34 mouse cellular contexts compared by ENCODE assay signal in the genomic region with DNA sequence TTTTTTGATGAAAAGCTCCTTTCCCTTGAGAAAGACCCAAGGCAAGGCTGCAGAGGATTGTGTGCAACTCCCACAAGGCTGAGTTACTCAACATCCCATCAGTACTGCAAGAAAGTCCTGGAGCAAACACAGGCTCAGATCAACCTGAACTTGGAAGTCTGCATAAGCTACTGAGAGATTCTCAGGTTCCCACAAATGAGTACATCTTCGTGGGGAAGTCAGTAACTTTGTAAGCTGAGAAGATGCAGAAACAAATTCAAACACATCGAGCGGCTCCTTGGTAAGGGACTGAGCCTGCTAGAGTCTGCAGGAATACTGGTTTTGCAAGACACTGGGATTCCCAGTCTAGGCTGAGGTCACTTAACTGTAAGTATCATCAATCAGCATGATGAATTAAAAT.
"Had no signal": no experiment of that assay in that cellular context is flagged by ENCODE, and none has a peak within 500 bp of the region (broad histone marks: within the 10 kb centered on the region; RNA-seq: fewer than 3 reads in every experiment).

No protein-coding gene starts in this region.

- H3K27ac ChIP-seq: heart, embryonic 13.5 days; heart, embryonic 15.5 days; hindbrain, embryonic 10.5 days; hindbrain, embryonic 12.5 days; hindbrain, embryonic 13.5 days; hindbrain, embryonic 14.5 days; hindbrain, embryonic 15.5 days; hindbrain, postnatal 0 days; intestine, embryonic 15.5 days; kidney, embryonic 15.5 days; kidney, postnatal 0 days; layer of hippocampus, adult 2 months; left cerebral cortex, adult 2 months had no signal

- H3K9me3 ChIP-seq: heart, embryonic 12.5 days; heart, embryonic 13.5 days; heart, embryonic 15.5 days; hindbrain, embryonic 10.5 days; hindbrain, embryonic 12.5 days; hindbrain, embryonic 13.5 days; hindbrain, embryonic 15.5 days; intestine, embryonic 15.5 days; kidney, embryonic 15.5 days had no signal

- H3K4me3 ChIP-seq: heart, embryonic 12.5 days; heart, embryonic 13.5 days; heart, embryonic 15.5 days; hindbrain, embryonic 10.5 days; hindbrain, embryonic 12.5 days; hindbrain, embryonic 13.5 days; hindbrain, embryonic 15.5 days; intestine, embryonic 15.5 days; kidney, embryonic 15.5 days; layer of hippocampus, adult 2 months; left cerebral cortex, adult 2 months had no signal

- ATAC-seq: hindbrain, embryonic 16.5 days; hindbrain, postnatal 0 days; inflammation-experienced regulatory T-cells, adult 6 months; intestine, embryonic 15.5 days; intestine, embryonic 16.5 days; intestine, postnatal 0 days had no signal

- H3K4me2 ChIP-seq: heart, embryonic 11.5 days; heart, embryonic 12.5 days; heart, embryonic 13.5 days; heart, embryonic 15.5 days; hindbrain, embryonic 12.5 days; hindbrain, embryonic 13.5 days; hindbrain, embryonic 14.5 days; hindbrain, embryonic 15.5 days; intestine, embryonic 15.5 days; kidney, embryonic 15.5 days had no signal

- DNase-seq: heart, postnatal 10 days; heart, postnatal 14 days; heart, postnatal 36 days; heart, postnatal 4 days; kidney, adult 11 months; kidney, adult 18-20 months; kidney, adult 2 months; kidney, adult 8-10 months; kidney, adult 9 months; kidney, postnatal 10 days; kidney, postnatal 14 days; kidney, postnatal 36 days; kidney, postnatal 4 days; layer of hippocampus, adult 9-11 months; layer of hippocampus, postnatal 36 days had no signal

- H3K9ac ChIP-seq: heart, embryonic 12.5 days; heart, embryonic 13.5 days; heart, embryonic 15.5 days; hindbrain, embryonic 12.5 days; hindbrain, embryonic 13.5 days; hindbrain, embryonic 14.5 days; hindbrain, embryonic 15.5 days; intestine, embryonic 15.5 days; kidney, embryonic 15.5 days had no signal

- H3K4me1 ChIP-seq: heart, embryonic 12.5 days; heart, embryonic 13.5 days; heart, embryonic 15.5 days; hindbrain, embryonic 10.5 days; hindbrain, embryonic 12.5 days; hindbrain, embryonic 13.5 days; hindbrain, embryonic 15.5 days; intestine, embryonic 15.5 days; kidney, embryonic 15.5 days had no signal

- H3K27me3 ChIP-seq: heart, embryonic 12.5 days; heart, embryonic 13.5 days; heart, embryonic 15.5 days; hindbrain, embryonic 12.5 days; hindbrain, embryonic 13.5 days; hindbrain, embryonic 15.5 days; intestine, embryonic 15.5 days; kidney, embryonic 15.5 days had no signal
